Mouse (Mus musculus): Measurements from ENCODE around the gene Klc3.

The Klc3 gene

GRCm38 (mm10) chr7:19403731-19404296 lies at the start of gene Klc3:
Gene Klc3 (minus strand): TSS chr7:19404104.
- peak; percentile 89 for DNase-seq (ENCODE audit: low read depth)

- DNase-seq (ENCODE audit: low read depth): no peak
Observed at GRCm38 (mm10) chr7:19449165-19449564, 45.3 kb upstream of the Klc3 start.

- no peak for DNase-seq (ENCODE audit: low read depth)
Observed at GRCm38 (mm10) chr7:19447689-19448088, 43.8 kb upstream of the Klc3 start.

- DNase-seq (ENCODE audit: low read depth): no peak
Observed at GRCm38 (mm10) chr7:19444801-19445200, 40.9 kb upstream of the Klc3 start.

GRCm38 (mm10) chr7:19443344-19443743 lies 39.4 kb upstream of the Klc3 start:
- peak; percentile 84 for DNase-seq (ENCODE audit: low read depth)

DNA sequence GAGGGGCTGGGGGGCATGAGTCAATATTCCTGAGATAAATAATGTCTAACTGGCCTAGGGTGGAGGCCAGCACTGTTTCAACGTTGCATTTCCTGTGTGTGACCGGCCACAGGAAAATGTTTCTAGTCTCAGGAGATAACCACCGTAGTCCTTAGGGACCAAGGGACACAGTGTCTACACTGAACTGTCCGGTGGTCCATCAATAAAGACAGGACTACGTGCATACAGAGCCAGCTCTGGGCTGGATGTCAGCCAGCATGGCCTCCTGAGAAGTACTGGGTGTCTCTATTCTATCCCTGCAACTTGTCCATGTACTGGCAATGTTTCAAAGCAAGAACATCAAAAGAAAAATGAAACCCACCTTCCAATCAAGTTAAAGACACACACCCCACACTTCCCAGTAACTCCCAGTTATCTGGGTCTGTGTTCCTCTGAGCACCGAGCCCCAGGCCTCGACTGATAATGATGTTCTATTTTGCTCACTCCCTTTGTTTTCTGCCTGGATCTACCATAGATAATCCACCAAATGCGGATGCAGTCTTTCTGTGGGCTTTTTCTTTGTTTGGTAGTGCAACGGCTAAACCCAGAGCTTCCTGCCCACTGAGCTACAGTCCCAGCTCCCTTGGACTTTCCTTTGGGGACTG lies 37.7 kb upstream of the Klc3 start:
- no peak for DNase-seq (ENCODE audit: low read depth)

- no peak for DNase-seq (ENCODE audit: low read depth)
Observed at GRCm38 (mm10) chr7:19437048-19437447, 33.1 kb upstream of the Klc3 start.

DNA sequence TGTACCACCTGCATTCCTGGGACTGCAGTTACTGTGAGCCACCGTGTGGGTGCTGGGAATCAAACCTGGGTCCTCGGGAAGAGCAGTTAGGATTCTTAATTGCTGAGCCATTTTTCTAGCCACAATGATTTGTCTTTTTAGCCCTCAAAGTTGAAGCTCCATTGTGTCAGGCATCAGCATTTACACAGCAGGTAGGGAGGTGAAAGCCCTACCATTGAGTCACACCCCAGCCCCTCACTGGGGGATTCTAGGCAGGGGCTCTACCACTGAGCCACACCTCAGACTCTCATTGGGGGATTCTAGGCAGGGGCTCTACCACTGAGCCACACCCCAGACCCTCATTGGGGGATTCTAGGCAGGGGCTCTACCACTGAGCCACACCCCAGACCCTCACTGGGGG lies 32.4 kb upstream of the Klc3 start:
- DNase-seq (ENCODE audit: low read depth): no peak

DNA sequence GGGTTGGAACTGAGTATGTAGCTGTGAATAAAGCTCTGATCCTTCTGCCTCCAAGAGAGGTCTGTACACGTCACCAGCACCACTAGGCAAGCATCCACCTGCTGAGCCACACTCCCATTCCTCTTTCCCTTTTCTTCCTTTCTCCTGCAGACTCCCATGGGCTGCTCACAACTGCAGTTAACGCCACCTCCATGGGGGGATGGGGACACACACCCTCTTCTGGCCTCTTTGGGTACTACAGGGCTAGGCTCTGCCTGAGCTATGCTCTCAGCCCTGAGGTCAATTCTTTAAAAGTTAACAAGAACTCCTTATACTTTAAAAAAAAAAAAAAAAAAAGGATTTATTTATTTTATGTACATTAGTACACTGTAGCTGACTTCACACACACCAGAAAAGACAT lies 28.6 kb upstream of the Klc3 start:
- DNase-seq (ENCODE audit: low read depth): no peak

GRCm38 (mm10) chr7:19430402-19430801 lies 26.5 kb upstream of the Klc3 start:
- DNase-seq (ENCODE audit: low read depth): no peak

DNA sequence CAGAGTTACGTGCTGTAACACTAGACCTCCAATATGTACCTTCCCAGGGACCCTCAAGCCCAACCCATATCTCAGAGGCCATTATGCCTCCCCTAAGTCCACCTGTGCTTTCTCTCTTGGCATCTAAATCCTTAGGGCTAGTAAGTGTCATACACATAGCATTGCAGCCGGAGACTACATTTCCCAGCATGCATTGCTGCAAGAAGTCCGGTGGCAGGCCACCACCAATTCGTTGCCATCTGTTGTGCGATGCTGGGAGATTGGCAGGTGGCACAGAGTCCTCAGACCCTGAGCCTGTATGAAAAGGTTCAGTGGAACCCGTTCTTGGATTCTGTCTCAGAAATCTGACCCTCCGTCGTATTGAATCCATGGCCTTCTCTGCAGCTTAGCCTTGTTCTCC lies 25.8 kb upstream of the Klc3 start:
- no peak for DNase-seq (ENCODE audit: low read depth)

DNA sequence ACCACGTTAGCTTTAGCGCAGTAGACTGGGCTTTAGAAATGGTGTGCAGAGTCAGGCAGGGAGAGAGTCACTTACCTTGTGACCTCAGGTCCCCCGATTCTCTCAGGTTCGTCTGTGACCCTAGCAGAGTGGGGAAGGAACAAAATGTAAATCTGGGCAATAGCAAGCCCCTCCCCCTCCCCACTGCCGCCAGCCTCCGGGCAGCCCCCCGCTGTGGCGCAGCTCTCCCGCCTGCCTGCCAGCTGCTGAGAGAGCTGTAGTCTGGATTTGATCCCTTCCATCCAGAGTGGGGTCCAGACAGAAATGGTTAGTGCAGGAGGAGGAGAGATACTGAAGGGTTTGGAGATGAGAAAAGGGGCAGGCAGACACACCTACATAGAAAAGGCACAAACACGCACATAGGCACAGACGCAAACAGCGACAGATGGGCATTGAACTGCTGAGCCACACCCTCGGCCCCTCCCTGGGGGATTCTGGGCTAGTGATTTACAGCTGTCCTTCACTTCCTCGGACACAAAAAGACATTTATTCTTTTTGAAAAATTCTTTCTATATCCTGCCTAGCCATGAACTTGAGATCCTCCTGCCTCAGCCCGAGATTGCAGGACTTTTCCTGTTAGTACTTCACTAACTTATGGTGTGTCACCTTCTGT lies 24.2 kb upstream of the Klc3 start:
- no peak for DNase-seq (ENCODE audit: low read depth)

DNA sequence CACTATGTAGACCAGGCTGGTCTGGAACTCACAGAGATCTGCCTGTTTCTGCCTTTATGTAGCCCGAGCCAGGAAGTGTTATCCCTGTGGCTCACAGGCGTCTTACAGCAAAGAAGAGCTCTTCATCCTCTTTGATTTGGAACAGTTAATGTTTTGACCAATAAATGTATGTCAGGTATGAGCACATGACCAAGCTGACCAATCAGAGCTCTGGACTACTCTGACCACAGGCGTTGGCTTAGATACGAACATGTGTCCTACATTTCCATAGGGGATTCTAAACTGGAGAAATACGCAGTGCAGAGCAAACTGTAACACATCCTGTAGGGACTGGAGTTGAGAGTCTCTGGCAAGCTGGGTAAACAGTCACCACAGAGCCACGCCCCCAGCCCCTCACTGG lies 23.0 kb upstream of the Klc3 start:
- DNase-seq (ENCODE audit: low read depth): no peak

DNA sequence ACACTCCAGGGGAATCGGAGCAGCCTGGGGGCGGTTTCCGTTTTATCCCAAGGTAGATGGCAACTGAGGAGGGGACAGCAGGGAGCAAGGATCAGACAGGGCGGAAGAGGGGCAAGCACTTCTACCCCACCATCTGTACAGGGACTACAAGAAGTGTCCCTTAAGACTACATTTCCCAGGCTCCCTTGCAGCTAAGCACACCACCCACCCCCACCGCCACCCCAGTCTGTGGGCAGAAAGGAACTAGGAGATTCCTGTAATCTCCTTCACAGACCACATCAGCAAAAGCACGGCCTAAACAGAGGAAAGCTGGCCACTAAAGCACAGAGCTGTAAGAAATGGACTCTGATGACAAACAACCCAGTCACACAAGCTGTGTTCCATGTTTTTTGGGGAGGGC lies 22.4 kb upstream of the Klc3 start:
- no peak for DNase-seq (ENCODE audit: low read depth)

DNA sequence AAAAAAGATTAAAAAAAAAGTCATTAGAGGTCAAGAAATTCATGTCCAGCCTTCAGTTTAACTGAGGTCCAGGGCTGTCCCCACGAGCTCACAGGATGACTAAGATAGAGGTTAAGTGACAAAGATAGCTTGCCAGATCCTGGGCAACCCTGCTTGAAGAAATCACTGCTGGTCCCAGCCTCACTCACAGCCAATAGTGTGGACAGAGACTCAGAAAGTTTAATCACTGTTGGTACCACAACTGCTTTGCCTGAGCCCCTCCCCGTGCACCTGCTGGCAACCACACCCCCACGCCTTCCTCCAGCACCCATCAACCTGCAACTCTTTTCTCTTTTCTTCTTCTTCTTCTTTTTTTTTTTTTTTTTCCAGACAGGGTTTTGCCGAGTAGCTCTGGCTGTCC lies 20.1 kb upstream of the Klc3 start:
- DNase-seq (ENCODE audit: low read depth): no peak

DNA sequence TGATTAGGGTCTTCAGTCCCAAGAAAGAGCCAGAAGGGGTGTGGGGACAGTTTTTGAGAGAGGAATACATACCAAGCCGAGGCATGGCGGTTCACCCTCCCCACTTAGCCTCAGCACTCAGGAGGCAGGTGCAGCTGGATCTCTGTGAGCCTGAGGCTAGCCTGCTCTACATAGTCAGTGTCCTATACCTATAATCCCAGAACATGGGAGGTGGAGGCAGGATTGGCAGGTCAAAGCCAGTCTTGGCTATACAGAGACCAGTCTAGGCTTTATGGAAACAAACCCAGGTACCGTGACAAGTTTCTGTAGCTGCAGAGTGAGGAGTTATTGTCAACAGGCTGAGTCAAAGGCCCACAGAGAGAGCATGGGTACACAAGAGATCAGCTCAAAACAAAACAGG lies 19.2 kb upstream of the Klc3 start:
- no peak for DNase-seq (ENCODE audit: low read depth)

DNA sequence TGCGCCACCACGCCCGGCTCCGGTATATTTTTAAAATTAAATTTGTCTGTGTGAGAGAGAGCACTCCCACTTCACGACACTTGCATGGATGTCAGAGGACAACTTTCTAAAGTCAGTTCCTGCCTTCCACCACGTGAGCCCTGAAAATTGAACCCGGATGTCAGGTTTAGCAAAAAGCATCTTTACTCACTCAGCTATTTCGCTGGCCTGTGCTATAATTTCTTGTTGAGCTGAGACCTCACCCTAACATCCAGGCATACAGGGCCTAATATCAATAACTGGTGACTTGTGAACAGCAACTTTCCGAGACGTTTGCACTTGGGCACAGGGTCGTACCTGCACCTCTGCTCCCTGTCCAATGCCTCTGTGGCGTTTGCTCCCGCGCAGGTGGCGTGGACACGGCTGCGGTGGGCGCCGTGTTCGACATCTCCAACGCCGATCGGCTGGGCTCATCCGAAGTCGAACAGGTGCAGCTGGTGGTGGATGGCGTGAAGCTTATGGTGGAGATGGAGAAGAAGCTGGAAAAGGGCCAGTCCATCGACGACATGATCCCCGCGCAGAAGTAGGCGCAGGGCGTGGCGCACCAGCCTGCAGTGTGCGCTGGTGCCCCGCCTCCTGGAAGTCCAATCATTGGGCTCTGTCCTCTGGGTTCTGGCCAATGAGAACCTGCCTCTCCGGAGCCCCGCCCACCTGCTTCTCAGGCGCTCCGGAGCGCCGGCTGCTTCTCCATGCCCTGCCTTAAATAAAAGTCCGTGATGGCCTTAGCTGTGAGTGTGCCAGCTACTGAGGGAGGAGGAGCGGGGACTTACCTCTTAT lies 17.1 kb upstream of the Klc3 start:
- DNase-seq (ENCODE audit: low read depth): peak; percentile 89

DNA sequence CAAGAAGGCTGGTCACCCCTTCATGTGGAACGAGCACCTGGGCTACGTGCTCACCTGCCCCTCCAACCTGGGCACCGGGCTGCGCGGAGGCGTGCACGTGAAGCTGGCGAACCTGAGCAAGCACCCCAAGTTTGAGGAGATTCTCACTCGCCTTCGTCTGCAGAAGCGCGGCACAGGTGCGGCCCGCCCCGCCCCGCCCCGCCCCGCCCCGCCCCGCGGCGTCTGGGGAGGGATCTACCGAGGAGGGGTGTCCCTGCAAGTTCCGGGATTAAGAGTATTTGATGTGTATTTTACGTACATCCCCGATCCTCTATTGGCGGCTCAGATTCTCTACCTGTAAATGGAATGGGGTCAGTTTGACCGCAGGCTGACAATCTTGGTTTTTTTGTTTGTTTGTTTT lies 16.2 kb upstream of the Klc3 start:
- no peak for DNase-seq (ENCODE audit: low read depth)

DNA sequence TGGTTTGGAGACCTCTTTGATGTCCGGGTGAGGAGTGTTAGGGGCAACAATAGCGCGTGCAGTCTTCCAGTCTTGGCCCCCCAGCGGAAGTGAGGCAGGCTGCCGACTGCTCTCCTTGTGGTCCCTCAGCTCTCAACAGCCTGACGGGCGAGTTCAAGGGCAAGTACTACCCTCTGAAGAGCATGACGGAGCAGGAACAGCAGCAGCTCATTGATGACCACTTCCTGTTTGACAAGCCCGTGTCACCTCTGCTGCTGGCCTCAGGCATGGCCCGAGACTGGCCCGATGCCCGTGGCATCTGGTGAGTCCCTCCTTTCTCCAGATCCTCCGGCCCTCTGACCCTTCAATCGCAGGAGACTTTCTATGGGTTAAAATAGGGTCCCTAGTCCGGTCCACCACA lies 12.7 kb upstream of the Klc3 start:
- DNase-seq (ENCODE audit: low read depth): no peak

DNA sequence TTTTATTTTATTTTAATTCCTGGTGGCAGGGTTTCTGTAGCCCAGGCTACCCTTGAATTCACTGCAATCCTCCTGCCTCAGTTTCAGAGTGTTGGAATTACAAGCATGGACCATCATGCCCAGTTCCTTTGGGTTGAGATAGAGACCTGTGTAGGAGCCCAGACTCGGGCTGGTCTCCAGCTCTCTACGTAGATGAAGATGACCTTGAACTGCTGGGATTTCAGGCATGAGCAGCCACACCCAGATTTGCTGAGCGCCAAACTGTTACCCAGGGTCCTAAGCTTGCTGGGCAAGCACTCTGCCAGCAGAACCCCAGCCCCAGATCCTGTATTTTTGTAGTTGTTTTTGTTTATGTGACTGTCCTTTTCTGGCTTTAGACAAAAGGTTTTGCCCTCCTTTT lies 9.6 kb upstream of the Klc3 start:
- DNase-seq (ENCODE audit: low read depth): no peak

- DNase-seq (ENCODE audit: low read depth): no peak
Observed at GRCm38 (mm10) chr7:19411783-19412182, 7.9 kb upstream of the Klc3 start.

DNA sequence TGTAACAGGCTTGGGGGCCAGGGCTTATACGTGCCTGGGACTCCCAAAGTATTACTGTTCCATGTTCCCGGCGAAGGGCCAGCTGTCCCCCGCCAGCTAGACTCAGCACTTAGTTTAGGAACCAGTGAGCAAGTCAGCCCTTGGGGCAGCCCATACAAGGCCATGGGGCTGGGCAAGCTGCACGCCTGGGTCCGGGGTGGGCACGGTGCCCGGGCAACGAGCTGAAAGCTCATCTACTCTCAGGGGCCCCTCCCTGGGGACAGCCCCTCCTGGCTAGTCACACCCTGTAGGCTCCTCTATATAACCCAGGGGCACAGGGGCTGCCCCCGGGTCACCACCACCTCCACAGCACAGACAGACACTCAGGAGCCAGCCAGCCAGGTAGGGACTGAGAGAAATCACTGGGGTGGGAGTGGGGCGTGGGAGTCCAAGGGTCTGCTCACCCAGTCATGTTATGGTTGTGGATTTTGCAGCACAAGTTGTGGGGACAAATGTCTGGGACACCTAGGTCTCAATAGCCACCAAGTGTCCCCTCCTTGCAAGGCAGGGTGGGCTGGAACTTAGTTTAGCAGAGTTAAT lies 7.0 kb upstream of the Klc3 start:
- no peak for DNase-seq (ENCODE audit: low read depth)

DNA sequence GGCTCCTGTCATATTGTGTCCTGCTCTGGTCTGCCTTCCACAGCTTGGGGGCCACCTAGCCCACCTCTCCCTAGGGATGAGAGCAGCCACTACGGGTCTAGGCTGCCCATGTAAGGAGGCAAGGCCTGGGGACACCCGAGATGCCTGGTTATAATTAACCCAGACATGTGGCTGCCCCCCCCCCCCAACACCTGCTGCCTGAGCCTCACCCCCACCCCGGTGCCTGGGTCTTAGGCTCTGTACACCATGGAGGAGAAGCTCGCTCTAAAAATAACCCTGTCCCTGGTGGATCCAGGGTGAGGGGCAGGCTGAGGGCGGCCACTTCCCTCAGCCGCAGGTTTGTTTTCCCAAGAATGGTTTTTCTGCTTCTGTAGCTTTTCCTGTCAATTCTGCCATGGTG lies 5.8 kb upstream of the Klc3 start:
- DNase-seq (ENCODE audit: low read depth): no peak

Measured in naive thymus-derived CD4-positive, alpha-beta T cell, adult 2 months (primary cell).